Comparison of ENCODE assay signal across 17 mouse cellular contexts in genomic region chr6:32368408-32368807, GRCm38 (mm10).
"Had no signal": no experiment of that assay in that cellular context is flagged by ENCODE, and none has a peak within 500 bp of the region (broad histone marks: within the 10 kb centered on the region; RNA-seq: fewer than 3 reads in every experiment).

No protein-coding gene starts in this region.

- H3K27me3 ChIP-seq: limb, embryonic 15.5 days; liver, embryonic 12.5 days; neural tube, embryonic 13.5 days had no signal

- H3K4me2 ChIP-seq: limb, embryonic 15.5 days; liver, embryonic 12.5 days; lung, embryonic 14.5 days; neural tube, embryonic 13.5 days had no signal

- ATAC-seq: intestine, embryonic 16.5 days; liver, embryonic 12.5 days; midbrain, embryonic 16.5 days had no signal

- DNase-seq: kidney, adult 8-10 months; kidney, postnatal 10 days; kidney, postnatal 4 days; lung, embryonic 14.5 days; lung, postnatal 10 days; lung, postnatal 4 days; retina, postnatal 1 day; right cerebral cortex, postnatal 25 days; thymus, postnatal 4 days had no signal

- H3K4me3 ChIP-seq: layer of hippocampus, adult 2 months; limb, embryonic 15.5 days; liver, embryonic 12.5 days; midbrain, embryonic 10.5 days; neural tube, embryonic 13.5 days had no signal

- H3K9ac ChIP-seq: limb, embryonic 15.5 days; liver, embryonic 12.5 days; lung, embryonic 14.5 days; neural tube, embryonic 13.5 days had no signal

- H3K27ac ChIP-seq: layer of hippocampus, adult 2 months; limb, embryonic 15.5 days; liver, embryonic 12.5 days; midbrain, embryonic 10.5 days; stomach, postnatal 0 days had no signal

- H3K36me3 ChIP-seq: limb, embryonic 15.5 days; liver, embryonic 12.5 days; midbrain, embryonic 10.5 days; neural tube, embryonic 13.5 days had no signal

- H3K4me1 ChIP-seq: liver, embryonic 12.5 days; midbrain, embryonic 10.5 days had no signal

- H3K9me3 ChIP-seq: limb, embryonic 15.5 days; liver, embryonic 12.5 days; midbrain, embryonic 10.5 days; neural tube, embryonic 13.5 days had no signal
